Mouse (Mus musculus): ENCODE measurements around the gene Gtf3c4. TPM values are rescaled to one million over a fixed set of nuclear protein-coding genes. Genes with fewer than 3 reads are reported as not detected.

The Gtf3c4 gene
- polyA plus RNA-seq, 1 experiment from 2014 or later = 31.3 TPM

DNA sequence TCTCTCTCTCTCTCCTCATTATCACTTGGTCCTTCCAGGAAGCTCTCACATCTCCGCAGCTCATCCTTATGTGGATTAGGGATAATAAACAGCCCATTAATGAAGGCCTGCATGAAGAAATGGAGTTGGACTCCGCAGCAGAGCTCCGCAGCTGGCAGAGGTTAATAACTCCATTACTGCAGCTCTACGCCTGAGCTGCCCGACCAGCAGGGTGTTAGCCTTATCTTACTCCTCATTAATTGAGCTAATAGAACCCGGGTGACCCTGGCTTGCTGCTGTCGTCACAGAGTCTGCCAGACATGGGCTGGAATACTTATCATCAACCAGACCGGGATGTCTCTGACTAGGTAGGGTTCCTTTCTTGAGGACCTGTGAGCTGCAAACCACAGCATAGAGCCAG is 66.1 kb downstream of the Gtf3c4 start:
- Histone ChIP-seq H3K27me3 (ENCODE audit: control insufficient read depth, insufficient read depth, low read length) (no peaks in the 10 kb centered on the region), H3K4me1 (ENCODE audit: control insufficient read depth, insufficient read depth, low read length) (peaks cover 13% of the 10 kb centered on the region)
- DNase-seq (ENCODE audit: low spot score) = no peak

More for the DNA sequence above, 66.1 kb downstream of the Gtf3c4 start:
- H3K9ac ChIP-seq (ENCODE audit: low read length) = no peak overlapping the region
- H3K4me3 ChIP-seq (ENCODE audit: low read depth, low read length) = no peak overlapping the region
- no peak for ATAC-seq (ENCODE audit: insufficient number of reproducible peaks, low FRiP score, low TSS enrichment, low read depth)
- 35% methylated on average over 8 of the region's 8 CpGs for WGBS
- no peak overlapping the region for H3K27ac ChIP-seq (replicated peaks; ENCODE audit: low read depth, low read length)
- H3K4me2 ChIP-seq (ENCODE audit: low read depth, severe bottlenecking) = no peak overlapping the region
- no peaks in the 10 kb centered on the region for H3K36me3 ChIP-seq (ENCODE audit: control insufficient read depth, insufficient read depth, low read length)
- H3K9me3 ChIP-seq (ENCODE audit: control insufficient read depth, low read length) = no peaks in the 10 kb centered on the region

Other genes starting within 250 kb of the Gtf3c4 start
- gene Gfi1b, start 218.4 kb downstream of the Gtf3c4 start, polyA plus RNA-seq (2014; fragmentation: Nextera tagmentation; extraction: Ambion mirVana) = 0.77 and 2.2 TPM in 2 replicates
- gene Tsc1, start 199.1 kb downstream of the Gtf3c4 start, polyA plus RNA-seq (2014; fragmentation: Nextera tagmentation; extraction: Ambion mirVana) = 23.2 and 23.6 TPM in 2 replicates
- 1.7 and 2.0 TPM in 2 replicates for gene Spaca9, start 140.6 kb downstream of the Gtf3c4 start, polyA plus RNA-seq (2014; fragmentation: Nextera tagmentation; extraction: Ambion mirVana)
- 0.52 and 0.91 TPM in 2 replicates for gene Ak8, start 140.2 kb downstream of the Gtf3c4 start, polyA plus RNA-seq (2014; fragmentation: Nextera tagmentation; extraction: Ambion mirVana)
- gene Ddx31, start within 50 bp of the Gtf3c4 start, polyA plus RNA-seq (2014; fragmentation: Nextera tagmentation; extraction: Ambion mirVana) = 20.4 and 21.8 TPM in 2 replicates
- gene Barhl1, start 76.3 kb upstream of the Gtf3c4 start, polyA plus RNA-seq (2014; fragmentation: Nextera tagmentation; extraction: Ambion mirVana) = not detected in 2 replicates
- not detected in 2 replicates for gene Cfap77, start 214.7 kb upstream of the Gtf3c4 start, polyA plus RNA-seq (2014; fragmentation: Nextera tagmentation; extraction: Ambion mirVana)
- gene Ttf1, start 219.9 kb upstream of the Gtf3c4 start, polyA plus RNA-seq (2014; fragmentation: Nextera tagmentation; extraction: Ambion mirVana) = 13.1 and 13.4 TPM in 2 replicates

All from limb, embryonic 11.5 days (tissue).